Mouse (Mus musculus): ENCODE measurements around the gene Slc18b1.

Gene Slc18b1

DNA sequence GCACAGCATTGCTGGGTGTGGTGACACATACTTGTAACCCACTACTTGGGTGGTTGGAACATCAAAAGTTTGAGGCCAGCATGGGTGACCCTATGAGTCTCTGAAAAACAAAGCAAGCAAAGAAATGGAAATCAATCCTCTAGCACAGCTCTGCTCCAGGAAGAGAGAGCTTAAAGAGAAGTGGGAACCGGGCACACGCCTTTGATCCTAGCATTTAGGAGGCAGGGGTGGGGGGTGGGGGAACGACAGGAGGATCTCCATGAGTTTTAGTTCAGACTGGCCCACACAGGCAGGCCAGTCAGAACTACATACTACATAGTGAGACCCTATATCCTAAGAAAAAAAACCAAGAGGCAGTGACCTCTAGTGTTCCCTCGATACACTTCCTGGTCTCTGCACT lies 9.4 kb downstream of the Slc18b1 start:
- DNase-seq (ENCODE audit: low spot score): no peak

DNA sequence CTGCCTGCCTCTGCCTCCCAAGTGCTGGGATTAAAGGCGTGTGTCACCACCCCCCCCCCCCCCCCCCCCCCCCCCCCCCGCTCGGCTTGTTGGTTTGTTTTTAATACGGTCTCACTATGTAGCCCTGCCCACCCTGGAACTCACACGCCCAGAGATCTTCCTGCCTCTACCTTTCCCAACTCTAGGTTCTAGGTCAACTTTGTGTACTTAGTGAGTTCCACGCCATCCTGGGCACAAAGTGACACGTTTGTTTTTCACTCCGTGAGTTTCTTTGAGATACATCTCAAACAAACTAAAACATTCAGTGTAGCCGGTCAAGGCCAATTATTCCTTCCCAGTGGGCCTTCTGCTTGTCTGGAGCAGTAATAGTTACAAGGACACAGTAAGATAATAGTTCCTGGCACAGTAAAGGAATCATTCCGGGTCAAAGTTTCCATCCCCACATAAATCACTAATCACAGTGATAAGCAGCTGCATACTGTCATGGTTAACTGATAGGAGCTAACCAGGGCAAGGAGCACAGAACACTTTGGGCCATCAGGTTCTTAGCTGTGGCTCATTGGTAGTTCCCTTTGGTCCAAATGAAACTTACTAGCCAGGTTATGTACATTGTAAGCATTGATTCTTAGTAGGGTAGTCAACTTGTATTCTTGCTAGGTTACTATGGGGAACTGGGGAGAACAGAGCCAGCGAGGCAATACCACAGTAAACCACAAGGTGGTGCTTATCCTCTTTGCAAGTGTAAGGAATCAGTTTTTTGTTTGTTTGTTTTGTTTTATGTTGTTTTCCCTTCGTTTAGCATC lies 15.1 kb downstream of the Slc18b1 start:
- peak; percentile 73 for DNase-seq (ENCODE audit: low spot score)

DNA sequence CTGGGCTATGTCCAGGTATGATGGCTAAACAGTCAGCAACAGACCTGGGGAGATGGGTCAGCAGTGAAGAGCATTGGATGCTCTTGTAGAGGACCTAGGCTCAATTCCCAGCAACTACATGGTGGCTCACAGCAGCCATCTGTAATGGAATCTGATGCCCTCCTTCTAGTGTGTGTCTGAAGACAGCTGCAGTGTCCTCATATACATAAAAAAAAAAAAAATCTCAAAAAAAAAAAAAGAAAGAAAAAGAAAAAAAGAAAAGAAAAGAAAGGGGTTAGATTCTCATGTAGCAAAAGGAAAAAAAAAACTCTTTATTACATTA lies 15.6 kb downstream of the Slc18b1 start:
- no peak for DNase-seq (ENCODE audit: low spot score)

DNA sequence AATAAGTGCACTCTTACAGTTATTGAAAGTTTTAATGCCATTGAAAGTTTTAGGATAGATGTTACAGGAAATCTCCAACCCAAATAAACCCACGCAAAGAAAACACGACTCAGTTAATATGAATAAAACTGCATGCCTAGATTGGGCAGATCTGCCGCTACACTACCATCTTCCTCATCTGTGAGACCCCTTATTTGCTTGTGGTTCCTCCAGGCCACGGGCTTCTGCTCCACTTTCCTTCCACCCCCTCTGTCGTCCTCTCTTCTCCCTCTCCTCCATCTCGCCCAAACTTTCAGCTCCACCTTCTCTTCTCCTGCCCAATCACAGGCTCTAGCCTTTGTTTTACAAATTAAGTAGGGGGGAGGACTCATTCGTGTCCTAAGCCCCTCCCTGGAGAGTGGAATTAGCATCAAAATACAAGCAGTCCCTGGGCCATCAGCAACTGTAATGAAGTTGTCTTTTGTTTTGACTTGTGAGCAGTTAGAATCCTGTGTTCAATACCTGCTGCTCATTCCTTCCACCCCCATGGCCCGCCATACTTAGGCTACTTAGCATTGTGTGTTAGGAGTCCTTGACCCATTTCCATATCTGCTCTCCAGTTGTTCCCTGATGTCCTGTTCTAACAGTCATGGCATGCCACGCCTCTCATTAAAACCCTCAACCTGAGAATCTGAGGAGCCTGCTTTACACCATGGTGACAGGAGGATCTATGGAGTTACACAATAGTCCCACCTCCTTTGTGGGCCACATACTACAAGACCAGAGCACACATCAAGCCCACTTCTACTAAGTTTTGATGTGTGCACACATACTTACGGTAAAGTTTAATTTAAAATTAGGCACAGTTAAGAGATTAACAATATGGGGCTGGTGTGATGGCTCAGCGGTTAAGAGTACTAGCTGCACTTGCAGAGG lies 16.3 kb downstream of the Slc18b1 start:
- DNase-seq (ENCODE audit: low spot score): no peak

DNA sequence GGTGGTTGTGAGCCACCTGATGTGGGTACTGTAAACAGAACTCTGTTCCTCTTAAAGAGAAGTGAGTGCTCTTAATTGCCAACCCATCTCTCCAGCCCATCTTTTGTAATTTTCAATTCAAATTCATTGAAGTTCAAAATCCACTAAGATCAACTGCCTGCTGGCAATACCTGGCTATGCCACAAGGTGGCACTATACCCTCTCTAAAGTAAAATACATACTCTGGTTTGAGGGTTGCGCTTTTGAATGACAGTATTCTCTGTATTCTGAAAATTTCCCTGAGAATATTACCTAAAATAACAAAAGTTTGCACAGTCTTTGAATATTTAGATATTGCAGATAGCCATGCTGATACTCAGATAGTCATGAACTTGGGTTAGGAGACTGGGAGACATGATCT lies 18.4 kb downstream of the Slc18b1 start:
- DNase-seq (ENCODE audit: low spot score): peak; percentile 76

DNA sequence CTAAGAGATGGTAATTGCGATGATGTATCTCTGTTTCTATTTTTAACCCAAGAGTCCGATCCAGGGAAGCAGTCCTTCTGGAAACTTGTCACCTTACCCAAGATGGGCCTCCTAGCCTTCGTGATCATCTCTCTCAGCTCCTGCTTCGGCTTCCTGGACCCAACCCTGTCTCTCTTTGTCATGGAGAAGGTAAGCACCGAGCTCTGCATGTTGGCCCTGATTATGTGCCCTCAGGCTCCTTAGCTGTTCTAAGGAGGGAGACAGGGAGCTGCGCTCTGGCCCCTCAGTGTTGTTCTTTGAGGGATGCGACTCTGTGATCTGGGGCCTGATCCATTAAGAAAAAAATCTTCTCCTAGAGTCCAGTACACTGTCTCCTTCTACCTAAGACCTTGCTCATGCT lies 19.5 kb downstream of the Slc18b1 start:
- no peak for DNase-seq (ENCODE audit: low spot score)

DNA sequence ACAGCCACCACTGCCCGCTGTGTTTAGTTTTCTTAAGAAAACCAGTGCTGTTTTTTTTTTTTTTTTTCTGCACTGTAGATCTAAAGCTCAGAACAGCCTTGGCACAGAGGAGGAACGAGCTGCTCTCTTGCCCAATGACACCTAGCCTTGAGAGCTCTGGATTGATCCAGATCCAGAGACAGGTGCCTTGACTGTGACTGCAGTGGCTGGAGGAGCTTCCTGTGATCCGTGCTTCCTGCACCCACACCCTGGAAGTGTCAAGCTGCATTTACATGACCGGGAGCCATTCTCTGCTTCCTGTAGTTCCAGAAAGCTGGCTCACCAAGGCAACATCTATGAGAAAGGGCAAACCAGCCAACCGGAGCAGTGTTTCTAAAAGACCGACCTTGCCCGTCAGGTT lies 29.7 kb downstream of the Slc18b1 start:
- DNase-seq (ENCODE audit: low spot score): no peak

DNA sequence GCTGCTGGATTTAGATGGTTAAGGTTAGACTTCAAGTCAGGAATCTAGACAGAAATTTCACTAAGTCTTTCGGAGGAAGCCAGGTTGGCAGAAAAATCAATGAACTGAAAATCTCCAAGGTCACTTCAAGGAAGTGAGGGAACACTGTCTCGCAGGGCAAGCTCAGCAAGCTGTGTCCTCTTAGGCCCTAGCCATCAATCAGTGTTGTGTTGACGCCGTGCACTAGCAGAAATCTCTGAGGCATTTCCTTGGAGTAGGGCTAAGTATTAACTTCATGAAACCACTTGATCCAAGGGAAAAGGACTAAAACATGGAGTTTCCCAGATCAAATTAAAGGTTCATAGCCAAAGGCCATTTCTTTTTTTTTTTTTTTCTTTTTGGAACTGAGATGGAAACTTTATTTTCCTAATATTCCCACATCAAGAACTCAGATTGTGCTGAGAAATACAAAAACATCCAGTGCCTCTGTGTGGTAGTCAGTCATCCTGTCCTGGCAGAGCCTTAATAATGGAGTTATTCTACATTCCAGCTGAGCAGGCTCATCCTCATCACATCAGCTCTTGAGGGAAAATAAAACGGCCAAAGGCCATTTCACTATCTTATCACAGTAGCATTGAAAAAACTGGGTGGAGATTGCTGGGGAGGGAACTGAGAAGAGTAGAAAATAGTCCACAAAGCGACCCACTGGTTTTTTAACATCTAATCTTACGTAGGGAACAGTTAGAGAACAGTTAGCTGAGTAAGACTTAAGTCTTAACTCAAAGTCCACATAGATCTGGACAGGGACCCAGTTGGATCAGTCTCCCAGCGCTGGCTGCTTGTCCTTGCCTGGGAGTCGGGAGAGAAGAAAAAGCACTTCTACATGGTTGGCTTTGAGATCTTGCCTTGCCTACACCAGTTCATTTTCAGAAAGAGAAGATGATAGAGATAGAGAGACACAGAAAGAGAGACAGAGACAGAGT lies 39.5 kb downstream of the Slc18b1 start:
- DNase-seq (ENCODE audit: low spot score): no peak

DNA sequence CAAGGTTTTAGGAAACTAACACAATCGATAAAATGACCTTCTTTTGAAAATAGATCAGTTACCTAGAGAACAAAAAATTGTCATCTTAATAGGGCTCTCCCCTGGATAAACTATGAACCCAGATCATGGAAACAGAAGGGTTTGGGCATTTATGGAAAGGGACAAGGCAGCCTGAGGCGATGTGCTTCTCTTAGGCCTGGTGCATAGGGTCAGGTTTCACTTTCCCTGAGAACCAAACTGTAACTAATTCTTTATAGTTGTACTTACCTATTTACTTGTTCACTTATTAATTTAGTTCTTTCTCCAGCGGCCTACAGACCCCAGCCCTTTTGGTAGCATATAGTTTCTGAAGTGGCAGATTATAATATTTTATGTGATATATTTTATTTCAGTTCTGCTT lies 40.3 kb downstream of the Slc18b1 start:
- no peak for DNase-seq (ENCODE audit: low spot score)

DNA sequence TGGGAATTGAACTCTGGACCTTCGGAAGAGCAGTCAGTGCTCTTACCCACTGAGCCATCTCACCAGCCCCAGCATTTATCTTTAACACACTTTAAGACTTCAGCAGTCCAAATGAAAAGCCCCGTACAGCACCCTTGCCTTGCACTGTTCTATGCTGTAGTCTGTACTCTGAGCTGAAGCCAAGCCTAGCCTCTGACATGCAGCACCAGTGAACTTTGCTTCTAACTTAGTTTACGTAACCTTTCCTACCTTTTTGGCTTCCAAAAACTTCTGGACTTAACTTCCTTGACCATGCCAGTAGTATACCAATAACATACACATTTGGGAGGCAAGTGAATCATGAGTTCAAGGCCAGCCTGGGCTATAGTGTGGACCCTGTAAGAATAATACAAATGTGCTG lies 42.1 kb downstream of the Slc18b1 start:
- DNase-seq (ENCODE audit: low spot score): no peak

DNA sequence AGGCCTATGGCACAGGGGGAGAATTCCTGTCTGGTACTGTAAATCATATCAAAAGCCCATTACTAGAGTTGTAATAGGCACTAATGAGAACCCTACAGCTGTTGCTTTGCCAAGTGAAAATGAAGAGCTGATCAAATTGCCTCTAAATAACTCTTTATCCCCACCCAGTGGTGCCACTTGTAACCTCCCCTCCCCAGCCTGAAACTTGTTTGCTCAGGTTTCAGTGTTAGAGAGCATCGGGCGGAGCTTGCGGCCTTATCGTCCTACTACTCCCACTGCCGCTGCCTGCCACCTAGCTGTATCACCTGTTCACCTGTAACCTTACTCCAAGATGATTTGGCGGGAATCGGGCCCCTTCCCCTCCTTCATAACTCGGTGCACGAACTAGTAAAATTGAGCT lies 42.6 kb downstream of the Slc18b1 start:
- peak; percentile 43 for DNase-seq (ENCODE audit: low spot score)

DNA sequence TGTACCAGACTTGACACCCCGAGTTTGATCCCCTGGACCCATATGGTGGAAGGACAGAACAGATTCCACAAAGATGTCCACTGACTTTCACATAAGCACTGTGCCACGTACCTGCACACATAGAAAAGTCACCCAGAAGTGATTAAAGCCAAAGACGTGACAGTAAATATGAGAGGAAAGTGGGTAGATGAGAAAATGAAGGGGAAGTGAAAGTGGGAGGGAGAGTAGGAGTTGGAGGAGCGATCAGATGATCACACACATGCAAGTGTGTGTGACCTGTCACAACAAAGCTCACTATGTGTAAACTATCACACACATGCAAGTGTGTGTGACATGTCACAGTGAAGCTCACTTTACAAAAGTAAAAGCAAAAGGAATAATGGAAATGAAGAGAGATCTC lies 43.7 kb downstream of the Slc18b1 start:
- no peak for DNase-seq (ENCODE audit: low spot score)

DNA sequence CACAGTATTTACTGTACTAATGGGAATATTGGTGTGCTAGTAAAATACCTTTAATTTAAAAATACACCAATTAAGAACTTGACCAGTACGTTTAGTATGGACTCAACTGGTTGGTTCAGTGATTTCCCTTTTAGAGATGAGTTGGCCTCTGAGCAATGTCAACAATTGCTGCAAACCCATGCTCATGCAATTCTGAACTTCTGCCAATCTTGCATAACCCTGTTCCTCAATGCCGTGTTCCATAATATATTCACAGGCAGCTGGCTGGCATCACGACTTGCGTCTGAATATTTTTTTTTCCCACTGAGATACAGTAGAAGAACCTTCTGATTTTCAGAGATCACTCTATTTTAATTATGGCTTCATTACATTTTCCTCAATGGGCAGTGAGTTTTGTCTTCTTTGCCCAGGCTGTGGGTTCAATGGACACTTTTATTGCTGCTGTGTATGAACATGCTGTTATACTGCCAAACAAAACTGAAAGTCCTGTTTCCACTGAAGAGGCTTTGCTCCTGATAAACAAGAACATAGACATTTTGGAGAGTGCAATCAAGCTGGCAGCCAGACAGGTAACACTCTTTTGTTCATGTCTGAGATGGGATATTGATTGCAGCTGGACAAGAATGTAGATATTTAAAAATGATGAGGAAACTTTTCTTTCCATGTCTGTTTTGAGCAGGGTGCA lies 54.6 kb downstream of the Slc18b1 start, which contains the start of gene Vnn3:
Gene Vnn3, plus strand, starts transcription at position 235 of the 685 bp plus-strand sequence.
- no peak for DNase-seq (ENCODE audit: low spot score)

DNA sequence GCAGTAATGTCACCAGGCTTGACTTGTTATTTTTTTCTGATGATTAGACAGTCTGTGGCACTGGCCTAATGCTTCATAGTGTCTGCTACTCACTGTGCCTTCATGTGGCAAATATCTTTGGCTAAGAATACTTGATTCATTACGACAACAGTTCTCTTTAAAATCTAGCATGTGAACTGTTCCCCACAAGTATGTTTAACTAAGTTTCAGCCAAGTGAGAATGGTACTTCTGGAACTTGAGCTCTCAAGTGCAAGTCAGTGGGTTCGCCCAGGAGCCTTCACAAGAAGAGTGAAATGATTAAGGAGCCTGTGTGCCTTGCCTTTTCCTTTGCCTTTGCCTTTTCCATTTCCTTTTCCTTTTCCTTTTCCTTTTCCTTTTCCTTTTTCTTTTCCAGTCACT lies 55.3 kb downstream of the Slc18b1 start:
- DNase-seq (ENCODE audit: low spot score): no peak

DNA sequence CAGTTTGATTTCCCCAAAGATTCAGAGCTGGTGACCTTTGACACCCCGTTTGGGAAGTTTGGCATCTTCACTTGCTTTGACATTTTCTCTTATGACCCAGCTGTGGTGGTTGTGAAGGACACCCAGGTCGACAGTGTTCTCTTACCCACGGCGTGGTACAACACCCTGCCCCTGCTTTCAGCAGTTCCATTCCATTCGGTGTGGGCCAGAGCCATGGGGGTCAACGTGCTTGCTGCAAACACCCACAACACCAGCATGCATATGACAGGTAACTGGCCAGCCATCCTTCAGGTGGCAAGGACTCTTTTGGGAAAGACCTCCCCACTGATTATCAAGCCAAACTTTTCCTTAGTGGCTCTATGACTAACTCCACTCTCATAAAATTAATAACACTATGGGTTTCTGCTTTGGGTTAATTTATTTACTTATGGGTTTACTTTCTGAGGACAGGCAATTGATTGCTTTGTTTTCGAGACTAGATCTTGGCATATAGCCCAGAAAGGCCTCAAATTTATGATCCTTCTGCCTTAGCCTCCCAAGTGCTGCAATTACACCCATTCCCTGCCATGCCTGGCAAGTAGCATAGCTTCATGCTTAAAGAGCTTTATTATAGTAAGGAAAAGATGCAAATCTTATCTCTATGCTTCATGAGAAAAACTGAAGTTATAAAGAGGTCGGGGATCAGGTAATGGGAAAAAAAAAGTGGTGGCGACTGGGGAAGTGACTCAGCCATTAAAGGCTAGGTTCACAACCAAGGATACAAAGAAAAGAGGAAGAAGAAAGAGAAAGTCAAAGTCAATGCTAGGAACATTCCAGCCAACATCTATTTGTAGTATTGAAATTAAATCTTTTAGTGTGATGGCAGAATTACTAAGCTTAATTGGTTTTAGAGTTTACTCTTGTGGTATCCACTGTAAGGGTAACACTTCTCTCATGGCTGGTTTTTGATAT lies 67.9 kb downstream of the Slc18b1 start:
- DNase-seq (ENCODE audit: low spot score): no peak

All from urinary bladder, postnatal 14 days (tissue).